Mouse (Mus musculus): Measurements from ENCODE around the gene Txnrd1. TPM values are rescaled to one million over a fixed set of nuclear protein-coding genes. Genes with fewer than 3 reads are reported as not detected.

Txnrd1 gene
- total RNA-seq, 2 experiments from 2014 or later = 48.6 to 49.7 TPM

- DNase-seq = no peak
These were observed 84.9 kb downstream of the Txnrd1 start for GRCm38 (mm10) chr10:82918675-82919074.

GRCm38 (mm10) chr10:82919404-82919980, 85.7 kb downstream of the Txnrd1 start:
- DNase-seq = no peak

GRCm38 (mm10) chr10:82923547-82923946, 89.8 kb downstream of the Txnrd1 start:
- no peak for DNase-seq

DNA sequence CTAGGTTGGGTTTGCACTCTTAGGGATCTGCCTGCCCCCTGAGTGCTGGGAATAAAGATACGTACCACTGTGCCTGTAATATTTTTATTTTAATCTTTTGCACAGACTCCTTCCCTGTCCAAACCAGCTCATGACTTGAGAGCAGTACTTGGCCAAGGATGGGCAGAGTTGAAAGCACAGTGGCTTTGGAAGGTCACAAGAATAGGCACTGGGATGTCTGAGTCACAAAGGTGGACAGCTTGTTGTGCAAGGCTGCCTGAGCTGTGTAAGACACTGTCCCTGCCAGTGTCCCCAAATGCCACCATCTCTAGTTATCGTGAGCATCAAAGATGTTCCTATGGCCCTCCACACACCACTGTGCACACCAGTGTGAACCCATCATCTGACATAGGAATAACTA, 91.0 kb downstream of the Txnrd1 start:
- DNase-seq = no peak

DNA sequence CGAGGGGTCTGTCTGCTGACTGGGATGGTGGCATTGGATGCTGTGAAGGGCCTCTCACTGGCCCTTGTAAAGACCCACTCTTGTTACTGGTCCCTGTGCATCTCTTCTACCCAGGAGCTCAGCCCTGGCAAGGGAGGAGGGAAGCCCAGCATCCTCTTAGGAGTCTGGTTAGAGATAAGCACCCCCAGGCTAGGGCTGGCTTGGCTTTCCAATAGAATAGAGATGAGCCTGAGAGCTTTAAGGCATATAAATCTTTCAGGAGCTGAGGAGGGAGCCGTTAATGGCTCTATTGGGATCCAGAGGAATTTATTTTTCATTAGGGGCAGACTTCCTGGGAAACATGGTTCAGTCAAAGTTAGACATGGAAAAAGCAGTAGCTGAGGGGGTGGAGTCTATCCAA, 91.9 kb downstream of the Txnrd1 start:
- no peak for DNase-seq

DNA sequence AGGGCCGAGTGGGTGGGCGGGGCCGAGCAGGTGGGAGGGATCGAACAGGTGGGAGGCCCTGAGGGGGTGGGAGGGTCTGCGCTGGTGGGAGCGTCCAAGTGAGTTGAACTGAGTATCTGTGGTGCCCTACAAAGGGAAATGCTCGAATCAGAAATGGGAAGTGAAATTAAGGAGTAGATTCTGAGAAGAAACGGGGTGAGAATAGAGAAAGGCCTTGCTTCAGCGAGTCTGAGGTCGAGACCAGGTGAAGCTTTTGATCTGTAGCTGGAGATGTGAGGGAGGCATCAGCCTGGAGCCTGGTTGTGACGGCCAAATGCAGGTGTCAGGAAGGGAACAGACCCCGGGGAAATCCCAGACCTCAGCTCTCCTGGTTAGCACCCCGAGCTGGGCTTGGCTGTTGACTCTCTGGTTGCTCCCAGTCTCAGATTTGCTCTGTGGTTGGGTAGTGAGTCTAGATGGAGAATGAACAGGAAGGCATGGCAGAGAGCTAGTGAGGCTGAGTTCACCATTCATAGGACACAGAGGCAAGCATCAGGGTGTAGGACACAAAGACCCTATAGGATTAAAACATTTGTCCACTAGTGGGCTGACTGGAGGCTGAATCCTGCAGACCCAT, 101.4 kb downstream of the Txnrd1 start:
- no peak for DNase-seq

DNA sequence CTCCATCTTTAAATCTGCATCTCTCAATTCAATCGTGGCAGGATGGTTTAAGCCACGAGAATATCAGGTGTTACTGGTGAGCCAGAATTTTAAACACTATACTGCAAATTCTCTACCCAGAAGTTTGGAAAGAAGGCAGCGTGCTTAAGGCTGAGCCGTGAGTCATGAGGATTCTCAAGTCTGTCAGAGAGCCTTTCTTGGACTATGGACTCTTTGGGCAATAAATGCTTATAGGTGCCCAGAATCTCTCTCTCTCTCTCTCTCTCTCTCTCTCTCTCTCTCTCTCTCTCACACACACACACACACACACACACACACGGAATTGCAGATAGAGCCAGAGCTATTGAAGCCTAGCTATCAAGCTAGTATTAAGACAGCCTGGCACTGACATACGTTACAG, 102.0 kb downstream of the Txnrd1 start:
- no peak for DNase-seq

Other genes with a start within 250 kb of the Txnrd1 start
- 10 to 100 TPM; 28.8 to 30.7 TPM for gene 1190007I07Rik, start 210.7 kb upstream of the Txnrd1 start, total RNA-seq (2021)
- 10 to 100 TPM; 16.5 to 16.7 TPM for gene Tdg, start 204.1 kb upstream of the Txnrd1 start, total RNA-seq (2021)
- gene Glt8d2, start 143.3 kb upstream of the Txnrd1 start, total RNA-seq (2021) = 1 to 10 TPM; 2.2 to 3.2 TPM
- gene Hcfc2, start 137.8 kb upstream of the Txnrd1 start, total RNA-seq (2021) = 10 to 100 TPM; 20.9 to 24.5 TPM
- gene Nfyb, start 69.8 kb upstream of the Txnrd1 start, total RNA-seq (2021) = 10 to 100 TPM; 24.9 to 33.2 TPM
- 1 to 10 TPM in 1 of 2 experiments, under 1 TPM in 1; 0.97 to 1.4 TPM for gene Eid3, start 32.7 kb downstream of the Txnrd1 start, total RNA-seq (2021)
- under 1 TPM; 0.94 to 1.00 TPM for gene Chst11, start 151.5 kb downstream of the Txnrd1 start, total RNA-seq (2021)